Mouse (Mus musculus): ENCODE measurements around the gene Gm10271. TPM values are rescaled to one million over a fixed set of nuclear protein-coding genes. Genes with fewer than 3 reads are reported as not detected.

Gm10271 gene
- polyA plus RNA-seq (2014; fragmentation: Nextera tagmentation; extraction: Ambion mirVana), result not detected in 2 replicates

DNA sequence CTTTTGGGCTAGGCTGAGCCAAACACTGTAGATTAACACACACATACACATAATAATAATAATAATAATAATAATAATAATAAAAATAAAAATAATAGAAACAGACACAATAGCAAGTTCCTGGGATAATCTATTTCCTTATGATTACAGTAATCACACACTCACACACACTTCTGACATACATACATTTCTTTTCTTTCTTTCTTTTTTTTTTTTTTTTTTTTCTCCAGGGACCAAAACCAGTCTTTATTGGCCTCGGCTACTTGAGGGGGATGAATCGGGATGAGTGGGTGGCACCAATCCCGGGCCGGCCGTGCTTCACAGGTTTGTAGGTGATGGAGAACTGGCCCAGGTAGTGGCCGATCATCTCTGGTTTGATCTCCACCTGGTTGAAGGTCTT lies at the start of gene Gm10271:
Gene Gm10271, minus strand, starts transcription at position 101 of the 400 bp plus-strand sequence.
- H3K27me3 ChIP-seq (ENCODE audit: control insufficient read depth, insufficient read depth, low read length), result no peaks in the 10 kb centered on the region
- WGBS, result 96% methylated on average over 6 of the region's 6 CpGs
- no peak within 1 kb of the TSS for H3K27ac ChIP-seq (ENCODE audit: low read depth, low read length)
- H3K9ac ChIP-seq (ENCODE audit: low read length), result no peak within 1 kb of the TSS
- DNase-seq (ENCODE audit: low spot score, missing footprints), result no peak
- H3K4me3 ChIP-seq (ENCODE audit: low read depth, low read length), result no peak within 1 kb of the TSS
- ATAC-seq (ENCODE audit: low FRiP score), result no peak
- H3K4me1 ChIP-seq (ENCODE audit: control insufficient read depth, insufficient read depth, low read length), result no peaks in the 10 kb centered on the region
- H3K9me3 ChIP-seq (ENCODE audit: control insufficient read depth, low read length), result no peaks in the 10 kb centered on the region
- no peaks in the 10 kb centered on the region for H3K36me3 ChIP-seq (ENCODE audit: control insufficient read depth, insufficient read depth, low read length)
- no peak within 1 kb of the TSS for H3K4me2 ChIP-seq

DNA sequence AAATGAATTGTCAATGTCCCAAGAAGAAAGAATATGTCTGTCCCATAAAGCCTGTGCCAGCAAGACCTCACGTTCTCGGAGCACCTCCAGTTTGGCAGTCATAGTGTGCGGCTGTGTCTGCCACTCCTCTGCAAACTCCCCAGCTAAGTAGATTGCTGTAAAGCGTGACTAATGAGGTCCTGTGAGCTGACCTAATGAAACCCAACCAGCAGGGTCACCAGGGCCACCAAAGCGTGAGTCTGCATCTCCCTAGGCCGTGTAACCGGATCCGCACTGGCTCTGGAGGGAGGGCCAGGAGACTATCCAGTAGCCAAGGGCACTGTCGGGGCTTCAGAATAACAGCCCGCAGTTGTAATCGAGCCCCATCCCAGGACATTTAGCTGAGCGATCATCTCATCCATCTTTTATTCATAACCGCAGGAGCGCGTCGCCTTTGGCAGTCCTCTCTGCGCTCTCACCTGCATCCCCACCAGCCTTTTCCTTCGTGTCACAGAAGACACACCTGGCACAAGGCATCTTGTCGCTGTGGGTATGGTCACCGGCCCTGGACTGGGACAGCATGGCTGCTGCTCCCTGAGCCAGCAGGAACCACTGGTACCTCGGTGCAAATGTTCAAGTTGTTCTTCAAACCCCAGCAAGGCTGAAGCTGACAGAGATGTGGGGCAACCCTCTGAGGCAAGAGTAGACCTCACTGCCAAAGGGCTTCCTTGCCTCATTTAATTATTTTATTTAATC lies 48.8 kb upstream of the Gm10271 start:
- ATAC-seq (ENCODE audit: low FRiP score) (peak; percentile 73), DNase-seq (ENCODE audit: low spot score, missing footprints) (peak; percentile 91)
- Histone ChIP-seq H3K4me2 (no peak overlapping the region; the same call in 1 of the 2 replicates), H3K9ac (ENCODE audit: low read length) (no peak overlapping the region), H3K4me3 (ENCODE audit: low read depth, low read length) (no peak overlapping the region), H3K27me3 (ENCODE audit: control insufficient read depth, insufficient read depth, low read length) (no peaks in the 10 kb centered on the region; the same call in 1 of the 2 replicates), H3K36me3 (ENCODE audit: control insufficient read depth, insufficient read depth, low read length) (no peaks in the 10 kb centered on the region), H3K27ac (ENCODE audit: low read depth, low read length) (no peak overlapping the region), H3K9me3 (ENCODE audit: control insufficient read depth, low read length) (no peaks in the 10 kb centered on the region), H3K4me1 (ENCODE audit: control insufficient read depth, insufficient read depth, low read length) (peaks cover 13% of the 10 kb centered on the region)
- 19% methylated on average over 21 of the region's 21 CpGs for WGBS

DNA sequence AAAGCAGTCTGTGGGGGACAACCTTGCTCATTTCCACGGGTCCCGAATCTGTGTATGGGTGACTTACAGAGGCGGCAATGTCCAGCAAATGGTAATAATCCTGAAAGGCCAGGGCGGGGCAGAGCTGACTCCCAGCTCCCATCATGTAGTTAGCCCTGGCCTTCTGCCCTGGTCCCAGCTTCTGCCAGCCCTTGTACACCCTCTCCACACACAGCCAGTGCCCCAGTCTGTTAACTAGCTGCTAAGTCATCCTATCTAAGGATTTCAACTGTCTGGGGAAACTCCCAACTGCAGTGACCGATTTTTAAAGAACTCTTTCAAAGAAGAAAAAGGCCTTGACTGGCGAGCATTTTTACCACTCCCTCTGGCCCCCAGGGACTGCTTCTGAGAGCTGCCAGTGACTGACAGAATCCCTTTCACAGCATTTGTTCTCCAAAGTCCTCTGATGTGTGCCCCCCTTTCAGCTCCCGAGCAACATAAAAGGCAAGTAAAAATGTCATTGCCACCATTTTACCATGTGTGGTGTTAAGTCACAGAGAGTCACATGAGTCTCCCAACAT lies 46.0 kb upstream of the Gm10271 start:
- H3K9me3 ChIP-seq (ENCODE audit: control insufficient read depth, low read length), result no peaks in the 10 kb centered on the region
- H3K4me3 ChIP-seq (ENCODE audit: low read depth, low read length), result no peak overlapping the region
- H3K27me3 ChIP-seq (ENCODE audit: control insufficient read depth, insufficient read depth, low read length), result no peaks in the 10 kb centered on the region
- no peak overlapping the region for H3K27ac ChIP-seq (ENCODE audit: low read depth, low read length)
- no peak overlapping the region for H3K4me2 ChIP-seq
- ATAC-seq (ENCODE audit: low FRiP score), result peak; percentile 38; the same call in 1 of the 2 replicates
- WGBS, result 48% methylated on average over 7 of the region's 7 CpGs
- H3K9ac ChIP-seq (ENCODE audit: low read length), result no peak overlapping the region
- DNase-seq (ENCODE audit: low spot score, missing footprints), result no peak
- H3K4me1 ChIP-seq (ENCODE audit: control insufficient read depth, insufficient read depth, low read length), result peaks cover 13% of the 10 kb centered on the region
- no peaks in the 10 kb centered on the region for H3K36me3 ChIP-seq (ENCODE audit: control insufficient read depth, insufficient read depth, low read length)

DNA sequence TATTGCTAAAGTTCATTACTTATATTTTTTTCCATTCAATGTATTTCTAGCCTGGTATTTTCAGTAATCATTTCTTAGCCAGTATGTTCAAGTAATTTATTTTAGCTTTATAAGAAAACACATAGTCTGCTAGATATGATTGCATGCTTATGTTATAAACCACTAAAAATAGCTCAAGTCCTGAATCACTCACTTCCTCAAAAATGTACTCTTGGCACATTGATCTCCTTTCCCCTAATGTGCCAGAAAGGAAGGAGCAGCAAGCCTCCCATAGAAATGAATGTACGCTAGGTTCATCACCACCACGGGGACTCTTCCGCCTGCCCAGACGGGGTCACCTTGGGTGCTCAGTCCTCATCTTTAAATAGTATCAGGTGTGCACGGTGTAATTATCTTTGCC lies 42.2 kb upstream of the Gm10271 start:
- Histone ChIP-seq H3K36me3 (ENCODE audit: control insufficient read depth, insufficient read depth, low read length) (no peaks in the 10 kb centered on the region), H3K27ac (ENCODE audit: low read depth, low read length) (no peak overlapping the region), H3K4me3 (ENCODE audit: low read depth, low read length) (no peak overlapping the region), H3K27me3 (ENCODE audit: control insufficient read depth, insufficient read depth, low read length) (no peaks in the 10 kb centered on the region), H3K4me2 (no peak overlapping the region), H3K4me1 (ENCODE audit: control insufficient read depth, insufficient read depth, low read length) (peaks cover 6% of the 10 kb centered on the region), H3K9ac (ENCODE audit: low read length) (no peak overlapping the region), H3K9me3 (ENCODE audit: control insufficient read depth, low read length) (no peaks in the 10 kb centered on the region)
- ATAC-seq (ENCODE audit: low FRiP score) (no peak), DNase-seq (ENCODE audit: low spot score, missing footprints) (no peak)
- 89% methylated on average over 5 of the region's 5 CpGs for WGBS

GRCm38 (mm10) chr10:117013689-117014390 lies 41.4 kb upstream of the Gm10271 start:
- ATAC-seq (ENCODE audit: low FRiP score) (peak; percentile 81; the same call in 1 of the 2 replicates), DNase-seq (ENCODE audit: low spot score, missing footprints) (no peak)
- no peaks in the 10 kb centered on the region for H3K27me3 ChIP-seq (ENCODE audit: control insufficient read depth, insufficient read depth, low read length)
- 30% methylated on average over 12 of the region's 12 CpGs for WGBS
- peaks cover 6% of the 10 kb centered on the region for H3K4me1 ChIP-seq (ENCODE audit: control insufficient read depth, insufficient read depth, low read length)
- no peaks in the 10 kb centered on the region for H3K9me3 ChIP-seq (ENCODE audit: control insufficient read depth, low read length)
- H3K4me2 ChIP-seq, result no peak overlapping the region
- no peak overlapping the region for H3K4me3 ChIP-seq (ENCODE audit: low read depth, low read length)
- H3K9ac ChIP-seq (ENCODE audit: low read length), result no peak overlapping the region
- no peak overlapping the region for H3K27ac ChIP-seq (ENCODE audit: low read depth, low read length)
- H3K36me3 ChIP-seq (ENCODE audit: control insufficient read depth, insufficient read depth, low read length), result no peaks in the 10 kb centered on the region

- 36% methylated on average over 8 of the region's 8 CpGs for WGBS
- no peak for DNase-seq (ENCODE audit: low spot score, missing footprints)
- Histone ChIP-seq H3K4me2 (no peak overlapping the region), H3K27me3 (ENCODE audit: control insufficient read depth, insufficient read depth, low read length) (no peaks in the 10 kb centered on the region), H3K9ac (ENCODE audit: low read length) (no peak overlapping the region), H3K36me3 (ENCODE audit: control insufficient read depth, insufficient read depth, low read length) (no peaks in the 10 kb centered on the region), H3K4me1 (ENCODE audit: control insufficient read depth, insufficient read depth, low read length) (no peaks in the 10 kb centered on the region), H3K4me3 (ENCODE audit: low read depth, low read length) (no peak overlapping the region), H3K27ac (ENCODE audit: low read depth, low read length) (no peak overlapping the region), H3K9me3 (ENCODE audit: control insufficient read depth, low read length) (no peaks in the 10 kb centered on the region)
- no peak for ATAC-seq (ENCODE audit: low FRiP score)
These were observed 38.6 kb upstream of the Gm10271 start for GRCm38 (mm10) chr10:117011047-117011446.

DNA sequence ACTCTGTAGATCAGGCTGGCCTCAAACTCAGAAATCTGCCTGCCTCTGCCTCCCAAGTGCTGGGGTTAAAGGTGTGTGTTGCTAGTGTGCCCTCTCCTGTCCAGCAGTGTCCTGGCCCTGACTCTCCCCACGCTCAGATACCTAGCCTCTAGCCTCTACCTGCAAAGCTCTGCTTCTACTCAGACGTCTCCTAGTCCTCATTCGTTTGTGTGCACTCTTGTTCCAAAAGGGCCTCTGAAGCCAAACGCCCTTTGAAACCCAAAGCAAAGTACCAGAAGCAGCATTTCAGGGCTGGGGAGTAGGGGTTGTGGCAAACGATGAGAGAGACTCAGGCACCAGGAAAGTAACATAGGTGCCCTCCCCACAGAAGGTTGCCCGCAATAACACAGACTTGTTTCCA lies 37.3 kb upstream of the Gm10271 start:
- Histone ChIP-seq H3K4me1 (ENCODE audit: control insufficient read depth, insufficient read depth, low read length) (no peaks in the 10 kb centered on the region), H3K4me2 (no peak overlapping the region), H3K27ac (ENCODE audit: low read depth, low read length) (no peak overlapping the region), H3K9ac (ENCODE audit: low read length) (no peak overlapping the region), H3K4me3 (ENCODE audit: low read depth, low read length) (no peak overlapping the region), H3K27me3 (ENCODE audit: control insufficient read depth, insufficient read depth, low read length) (no peaks in the 10 kb centered on the region), H3K9me3 (ENCODE audit: control insufficient read depth, low read length) (no peaks in the 10 kb centered on the region), H3K36me3 (ENCODE audit: control insufficient read depth, insufficient read depth, low read length) (no peaks in the 10 kb centered on the region)
- 90% methylated on average over 6 of the region's 6 CpGs for WGBS
- no peak for DNase-seq (ENCODE audit: low spot score, missing footprints)
- ATAC-seq (ENCODE audit: low FRiP score), result no peak

GRCm38 (mm10) chr10:117005707-117006464 lies 33.5 kb upstream of the Gm10271 start:
- Histone ChIP-seq H3K9ac (ENCODE audit: low read length) (no peak overlapping the region), H3K27ac (ENCODE audit: low read depth, low read length) (no peak overlapping the region), H3K9me3 (ENCODE audit: control insufficient read depth, low read length) (no peaks in the 10 kb centered on the region), H3K4me3 (ENCODE audit: low read depth, low read length) (no peak overlapping the region), H3K36me3 (ENCODE audit: control insufficient read depth, insufficient read depth, low read length) (no peaks in the 10 kb centered on the region), H3K4me1 (ENCODE audit: control insufficient read depth, insufficient read depth, low read length) (no peaks in the 10 kb centered on the region), H3K27me3 (ENCODE audit: control insufficient read depth, insufficient read depth, low read length) (no peaks in the 10 kb centered on the region), H3K4me2 (no peak overlapping the region)
- WGBS, result 70% methylated on average over 12 of the region's 12 CpGs
- DNase-seq (ENCODE audit: low spot score, missing footprints), result no peak
- no peak for ATAC-seq (ENCODE audit: low FRiP score)

Measured in midbrain, embryonic 11.5 days (tissue).